Mouse (Mus musculus) kidney, adult 2 months (tissue): ENCODE data around the gene Homer3. TPM values are rescaled to one million over a fixed set of nuclear protein-coding genes. Genes with fewer than 3 reads are reported as not detected.

Source experiments
- DNase-seq: peaks from one replicate; pipeline ENCODE4 v3.0.0; 2021
- H3K27ac ChIP-seq: fragments of 200-500 bp; 2 replicates; pipeline ENCODE4 v1.5.1; 2012; ENCODE audit warnings: low read depth, low read length, control low read depth, inconsistent platforms; ENCODE audit not compliant: insufficient read depth
- H3K27me3 ChIP-seq: fragments of 200-500 bp; replicated peaks from 2 replicates; pipeline ENCODE4 v1.6.1; 2012; ENCODE audit warnings: mild to moderate bottlenecking, moderate library complexity, low read length, inconsistent platforms; ENCODE audit not compliant: control insufficient read depth, insufficient read depth
- H3K36me3 ChIP-seq: fragments of 200-500 bp; 2 replicates; pipeline ENCODE4 v1.6.1; 2012; ENCODE audit warnings: mild to moderate bottlenecking, moderate library complexity, low read length, inconsistent platforms; ENCODE audit not compliant: control insufficient read depth, insufficient read depth
- H3K4me1 ChIP-seq: fragments of 200-500 bp; 2 replicates; pipeline ENCODE4 v1.6.1; 2011; ENCODE audit warnings: low read length; ENCODE audit not compliant: control insufficient read depth, insufficient read depth
- H3K4me3 ChIP-seq: fragments of 200-500 bp; 2 replicates; pipeline ENCODE4 v1.5.1; 2011; ENCODE audit warnings: mild to moderate bottlenecking, low read depth, low read length, control low read depth; ENCODE audit not compliant: insufficient read depth
- CTCF ChIP-seq: fragments of 200-500 bp; conservative IDR thresholded peaks from 2 replicates; pipeline ENCODE4 v1.5.1; 2011; ENCODE audit warnings: low read depth, mild to moderate bottlenecking, control low read depth, low read length, moderate library complexity, mixed read lengths; ENCODE audit not compliant: insufficient read depth, insufficient read length
- POLR2A ChIP-seq: fragments of 200-500 bp; IDR thresholded peaks from one replicate; pipeline ENCODE4 v1.6.1; 2011; ENCODE audit warnings: low read depth, low read length, control low read depth
- WGBS: fragments of 180-500 bp; shearing (Covaris S2); methylation state at CpG from one replicate; pipeline ENCODE4 v1.1.7; 2018; 5-methylcytosine and 5-hydroxymethylcytosine counted together
- polyA plus RNA-seq: library from polyadenylated mRNA; depleted of rRNA; stranded (reverse); fragments of >200 nt; gene quantifications from 2 replicates; pipeline ENCODE4 v1.2.3, GENCODE M21; 2012

Gene Homer3
- polyA plus RNA-seq, 1 experiment, result 22.4 TPM

DNA sequence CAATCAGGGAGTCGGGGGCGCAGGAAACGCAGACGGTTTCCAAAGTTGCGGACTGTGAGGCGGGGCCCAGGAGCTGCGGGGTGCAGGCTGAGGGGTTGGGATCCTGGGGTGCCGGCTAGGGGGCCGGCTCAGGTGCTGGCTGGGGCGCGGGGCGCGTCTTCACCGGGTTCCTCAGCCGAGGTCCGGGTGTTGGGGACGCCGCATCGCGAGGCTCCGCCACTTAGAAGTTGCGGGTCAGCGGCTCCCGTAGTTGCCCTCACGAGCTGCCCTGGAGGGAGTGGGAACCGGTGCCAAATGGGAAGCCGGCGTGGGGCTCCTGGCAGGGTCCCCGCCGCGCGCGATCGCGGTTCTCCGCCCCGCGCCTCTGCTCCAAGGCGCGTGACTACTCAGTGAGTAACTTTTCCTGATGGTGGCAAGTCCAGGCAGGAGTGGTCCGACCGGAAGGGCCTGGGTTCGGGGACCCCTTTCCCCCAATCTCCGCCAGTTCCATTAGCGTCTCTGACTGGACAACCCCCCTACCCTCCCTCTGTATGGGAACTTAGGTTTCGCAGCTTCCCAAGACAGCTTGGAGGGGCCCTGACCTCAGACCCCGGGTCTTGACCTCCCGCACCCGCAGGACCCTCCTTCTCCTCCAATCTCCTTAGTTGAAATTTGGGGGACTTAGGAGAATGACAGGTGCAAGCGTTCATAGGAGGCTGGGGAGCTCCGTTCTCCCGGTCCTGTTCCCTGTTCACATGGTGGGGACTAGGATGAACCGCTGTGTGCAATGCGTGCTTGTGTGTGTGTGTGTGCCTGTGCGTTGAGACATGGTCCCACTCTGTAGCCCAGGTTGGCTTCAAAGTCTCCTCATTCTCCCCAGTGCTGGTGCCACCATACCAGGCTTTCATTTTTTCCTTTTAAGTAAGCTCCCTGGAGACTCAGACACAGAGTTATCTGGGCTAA lies 780 bp downstream of the Homer3 start:
- no peak for TF ChIP-seq POLR2A
- TF ChIP-seq CTCF, result no peak

DNA sequence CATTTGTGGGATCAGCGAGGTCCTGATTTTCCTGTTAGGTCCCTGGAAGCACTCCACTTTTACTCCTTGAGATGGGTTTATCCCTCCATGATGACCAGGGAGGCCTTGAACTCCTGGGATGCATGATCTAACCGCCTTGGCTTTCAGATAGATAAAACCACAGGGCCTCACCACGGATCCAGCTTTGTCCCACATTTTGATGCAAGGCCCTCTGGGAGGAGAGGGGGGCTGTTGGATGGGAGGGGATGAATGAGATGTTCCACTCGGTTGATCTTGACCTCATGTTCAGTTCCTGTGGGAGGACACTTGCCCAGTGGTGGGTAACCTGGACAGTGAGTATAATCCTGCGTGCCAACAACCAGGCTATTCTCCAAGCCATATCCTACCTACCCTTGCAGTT lies 1.8 kb downstream of the Homer3 start:
- Histone ChIP-seq H3K4me1 (peaks cover 4% of the 10 kb centered on the region; the same call in 1 of the 2 replicates), H3K27ac (no peak overlapping the region), H3K4me3 (no peak overlapping the region), H3K27me3 (no peaks in the 10 kb centered on the region), H3K36me3 (no peaks in the 10 kb centered on the region)
- WGBS, result 53% methylated on average over 5 of the region's 5 CpGs
- no peak for TF ChIP-seq POLR2A
- TF ChIP-seq CTCF, result no peak
- no peak for DNase-seq

More for the DNA sequence above, 780 bp downstream of the Homer3 start:
- peak; percentile 28 for DNase-seq
- Histone ChIP-seq H3K4me3 (peak overlapping the region; percentile 88), H3K27me3 (no peaks in the 10 kb centered on the region), H3K36me3 (no peaks in the 10 kb centered on the region), H3K27ac (0 out of 2 replicates have a peak overlapping the region, but pooled peaks have one; percentile 7), H3K4me1 (peaks cover 4% of the 10 kb centered on the region; the same call in 1 of the 2 replicates)
- WGBS, result 2% methylated on average over 55 of the region's 55 CpGs

DNA sequence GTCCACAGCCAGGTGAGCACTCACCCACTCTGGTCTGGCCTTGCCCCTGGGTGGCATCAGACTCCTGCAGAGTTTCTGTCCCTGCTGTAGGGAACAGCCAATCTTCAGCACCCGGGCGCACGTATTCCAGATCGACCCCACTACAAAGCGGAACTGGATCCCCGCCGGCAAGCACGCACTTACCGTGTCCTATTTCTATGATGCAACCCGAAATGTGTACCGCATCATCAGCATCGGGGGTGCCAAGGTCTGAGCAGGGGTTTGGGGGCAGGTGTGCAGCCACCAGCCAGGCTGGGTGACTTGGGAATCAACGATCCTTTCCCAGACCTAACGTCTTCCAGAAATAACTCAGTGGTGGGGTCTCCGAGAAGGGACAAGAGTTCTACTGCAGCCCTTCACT lies 2.7 kb downstream of the Homer3 start:
- Histone ChIP-seq H3K27me3 (no peaks in the 10 kb centered on the region), H3K4me1 (peaks cover 4% of the 10 kb centered on the region; the same call in 1 of the 2 replicates), H3K4me3 (no peak overlapping the region), H3K27ac (no peak overlapping the region), H3K36me3 (no peaks in the 10 kb centered on the region)
- 95% methylated on average over 15 of the region's 15 CpGs for WGBS
- TF ChIP-seq CTCF (no peak), POLR2A (no peak)
- no peak for DNase-seq

GRCm38 (mm10) chr8:70286737-70287136 lies 4.1 kb downstream of the Homer3 start:
- Histone ChIP-seq H3K27me3 (no peaks in the 10 kb centered on the region), H3K4me3 (no peak overlapping the region), H3K36me3 (no peaks in the 10 kb centered on the region), H3K4me1 (peaks cover 4% of the 10 kb centered on the region; the same call in 1 of the 2 replicates), H3K27ac (no peak overlapping the region)
- 89% methylated on average over 8 of the region's 8 CpGs for WGBS
- TF ChIP-seq POLR2A, result no peak
- peak; percentile 42 for TF ChIP-seq CTCF
- DNase-seq, result no peak

DNA sequence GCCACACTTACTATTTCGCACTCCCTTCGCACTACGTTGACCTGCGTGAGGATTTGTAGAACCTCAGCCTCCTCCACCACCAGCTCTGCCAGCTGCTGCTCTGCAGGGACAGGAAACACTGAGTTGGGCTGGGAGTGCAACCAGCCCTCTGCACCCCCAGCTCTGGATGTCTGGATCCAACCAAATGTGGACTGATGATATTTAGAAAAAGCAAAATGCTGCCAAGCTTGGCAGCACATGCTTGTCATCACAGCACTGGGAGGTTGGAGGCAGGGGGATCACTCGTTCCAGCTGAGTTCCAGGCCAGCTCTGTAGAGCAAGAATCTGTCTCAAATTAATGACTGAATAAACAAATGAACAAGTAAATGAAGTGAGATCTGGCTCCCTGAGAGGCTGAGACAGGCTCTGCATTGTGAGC lies 11.4 kb downstream of the Homer3 start:
- H3K36me3 ChIP-seq, result no peaks in the 10 kb centered on the region; the same call in 1 of the 2 replicates

GRCm38 (mm10) chr8:70300881-70301280 lies 18.3 kb downstream of the Homer3 start:
- no peak overlapping the region for H3K4me3 ChIP-seq
- no peaks in the 10 kb centered on the region for H3K27me3 ChIP-seq
- no peak for TF ChIP-seq CTCF
- no peak for TF ChIP-seq POLR2A
- no peak for DNase-seq
- no peaks in the 10 kb centered on the region for H3K36me3 ChIP-seq
- 75% methylated on average over 3 of the region's 3 CpGs for WGBS
- H3K27ac ChIP-seq, result no peak overlapping the region
- H3K4me1 ChIP-seq, result peaks cover 6% of the 10 kb centered on the region

More for the DNA sequence above, 11.4 kb downstream of the Homer3 start:
- no peaks in the 10 kb centered on the region for H3K27me3 ChIP-seq
- no peak for DNase-seq
- 41% methylated on average over 5 of the region's 5 CpGs for WGBS
- no peak overlapping the region for H3K27ac ChIP-seq
- no peak overlapping the region for H3K4me3 ChIP-seq
- no peaks in the 10 kb centered on the region for H3K4me1 ChIP-seq
- no peak for TF ChIP-seq POLR2A
- no peak for TF ChIP-seq CTCF

GRCm38 (mm10) chr8:70302358-70302890 lies 19.8 kb downstream of the Homer3 start, which contains the start of the genes Ddx49 and Cope:
Gene Ddx49, minus strand, starts transcription at chr8:70302489.
Gene Cope, plus strand, starts transcription at chr8:70302518.
- TF ChIP-seq POLR2A (peak; percentile 61), CTCF (no peak)
- Histone ChIP-seq H3K27ac (peak within 1 kb of the TSS; percentile 93), H3K4me1 (peaks cover 6% of the 10 kb centered on the region), H3K27me3 (no peaks in the 10 kb centered on the region), H3K4me3 (peak within 1 kb of the TSS; percentile 95), H3K36me3 (no peaks in the 10 kb centered on the region)
- under 1% methylated on average over 40 of the region's 40 CpGs for WGBS
- peak; percentile 97 for DNase-seq
